Mouse (Mus musculus) erythroblast, embryonic 14.5 days (primary cell): Measurements from ENCODE around the gene Golph3l.

Experiments
- GATA1 ChIP-seq: IDR thresholded peaks from 2 replicates; pipeline ENCODE4 v1.6.1; 2012; ENCODE audit warnings: low read length, inconsistent platforms, mixed read lengths
- TAL1 ChIP-seq: IDR thresholded peaks from 3 replicates; pipeline ENCODE4 v1.6.1; 2012; ENCODE audit warnings: low read length, inconsistent platforms, mixed read lengths

DNA sequence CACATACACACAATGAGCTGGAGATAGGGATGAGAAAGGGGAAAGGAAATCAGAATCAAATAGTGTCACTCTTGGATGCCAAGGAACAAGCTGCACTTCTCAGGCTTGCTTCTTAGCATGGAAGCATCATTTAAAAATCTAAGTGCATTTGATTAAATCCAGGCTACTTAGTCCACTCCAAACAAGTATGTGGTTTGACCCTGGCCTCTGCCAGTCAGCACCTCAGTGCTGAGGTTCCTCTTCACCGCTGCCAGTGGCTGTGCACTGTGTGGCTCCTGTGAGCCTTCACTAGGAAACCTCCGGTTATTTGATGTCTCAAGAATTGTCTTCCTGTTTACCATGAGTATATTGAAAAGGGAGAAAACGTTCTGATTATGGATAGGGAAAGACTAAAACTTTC lies 42.1 kb downstream of the Golph3l start:
- TF ChIP-seq GATA1: no peak
- TF ChIP-seq TAL1: no peak
